Mouse (Mus musculus) c-Kit-positive CD71-positive TER-119-positive erythroid progenitor cells, embryonic 14.5 days (primary cell): ENCODE data around the gene Sult2a4.
"Not testable (repeated sequence)": the region's sequence is repeated elsewhere in the genome, so short reads cannot be mapped to it uniquely, and the experiment has no call there.

Experiments used
- DNase-seq: peaks from one replicate; pipeline ENCODE4 v3.0.0-alpha.2; 2013; ENCODE audit warnings: low spot score

The Sult2a4 gene

DNA sequence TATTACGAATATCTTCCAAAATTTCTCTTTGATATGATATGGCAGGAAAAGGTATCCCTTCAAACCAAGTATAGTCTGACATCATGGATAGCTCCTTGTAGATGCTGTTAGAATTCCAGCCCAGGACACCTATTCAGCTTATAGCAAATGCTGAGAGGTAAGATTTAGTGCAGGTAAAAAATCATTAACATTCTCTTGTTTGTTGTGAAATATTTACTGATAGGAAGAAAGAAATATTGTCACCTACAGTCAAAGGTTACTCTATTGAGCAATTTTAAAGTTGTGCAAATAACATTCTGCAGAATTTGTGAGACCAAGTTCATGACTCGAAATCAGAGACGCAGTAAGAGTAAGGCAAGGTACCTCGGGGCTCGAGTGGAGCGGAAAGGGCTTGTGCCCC lies at the start of gene Sult2a4:
Gene Sult2a4 (minus strand): TSS at position 101 of the 400 bp plus-strand sequence.
- DNase-seq, result not testable (repeated sequence)

DNA sequence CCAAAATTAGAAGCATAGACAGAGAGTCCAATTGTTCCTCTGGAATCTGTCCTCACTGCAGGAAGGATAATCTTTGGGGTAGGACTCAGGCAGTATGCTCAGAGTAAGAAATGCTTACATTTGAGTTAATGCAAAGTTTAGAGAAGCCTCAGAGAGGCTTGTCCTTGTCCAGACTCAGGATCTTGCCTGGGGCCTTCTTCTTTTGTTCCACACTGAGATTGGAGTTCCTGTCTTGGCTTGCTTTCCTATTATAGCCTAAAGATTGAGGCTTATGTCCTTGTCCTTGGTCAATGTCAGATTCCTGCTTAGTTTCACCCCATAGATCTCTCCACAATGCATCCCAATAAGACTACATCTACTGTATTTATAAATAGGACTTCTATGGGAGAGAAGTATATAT lies 41.4 kb upstream of the Sult2a4 start:
- not testable (repeated sequence) for DNase-seq

DNA sequence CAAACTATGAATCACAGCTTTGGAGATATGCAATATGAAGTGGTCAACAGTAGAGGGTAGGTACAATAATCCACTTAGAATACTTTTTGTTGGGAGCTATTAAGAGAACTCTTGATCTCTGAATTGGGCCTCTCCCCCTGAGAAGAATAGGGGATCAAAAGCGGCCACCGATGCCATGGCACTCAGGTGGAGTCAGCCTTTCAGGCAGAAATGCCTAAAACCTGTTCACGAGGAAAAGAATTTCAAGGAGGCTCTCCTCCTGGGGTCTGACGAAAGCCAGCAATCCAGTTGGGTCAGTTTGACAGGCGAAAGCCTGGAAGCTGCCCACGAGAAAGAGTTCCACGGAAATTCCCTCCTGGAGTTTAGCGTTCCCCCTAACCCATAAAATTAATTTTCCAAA lies 23.7 kb upstream of the Sult2a4 start:
- DNase-seq, result no peak

DNA sequence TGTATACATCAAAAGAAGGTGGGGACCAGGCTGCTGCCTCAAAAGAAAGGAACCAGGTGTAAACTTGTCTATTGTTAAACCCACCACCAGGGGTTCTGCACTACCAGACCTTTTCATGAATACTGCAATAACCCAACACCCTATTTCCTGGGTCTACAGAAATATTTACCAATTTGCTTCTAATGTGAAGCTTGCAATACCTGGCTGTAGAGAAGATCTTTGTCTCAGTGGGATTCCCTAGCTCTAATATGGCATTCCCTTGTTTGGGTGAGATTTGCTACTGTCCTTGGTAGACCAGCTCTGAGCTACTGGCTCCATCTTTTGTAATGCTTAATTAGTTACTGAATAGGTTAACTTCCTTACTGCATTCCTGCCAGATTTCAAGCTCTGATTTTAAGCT lies 21.3 kb upstream of the Sult2a4 start:
- not testable (repeated sequence) for DNase-seq
